Mouse (Mus musculus): ENCODE measurements at regions not wholly inside any gene's neighbourhood (a gene's known extent, or its start where the extent isn't known, plus 50 kb on each side); places are given as distances from the start of the nearest gene placed in this dataset.

GRCm38 (mm10) chr15:28081147-28081546 is 55.5 kb upstream of the Trio start:
- peak; percentile 19 for DNase-seq

GRCm38 (mm10) chr15:28082411-28082810 is 56.8 kb upstream of the Trio start:
- peak; percentile 74 for DNase-seq

DNA sequence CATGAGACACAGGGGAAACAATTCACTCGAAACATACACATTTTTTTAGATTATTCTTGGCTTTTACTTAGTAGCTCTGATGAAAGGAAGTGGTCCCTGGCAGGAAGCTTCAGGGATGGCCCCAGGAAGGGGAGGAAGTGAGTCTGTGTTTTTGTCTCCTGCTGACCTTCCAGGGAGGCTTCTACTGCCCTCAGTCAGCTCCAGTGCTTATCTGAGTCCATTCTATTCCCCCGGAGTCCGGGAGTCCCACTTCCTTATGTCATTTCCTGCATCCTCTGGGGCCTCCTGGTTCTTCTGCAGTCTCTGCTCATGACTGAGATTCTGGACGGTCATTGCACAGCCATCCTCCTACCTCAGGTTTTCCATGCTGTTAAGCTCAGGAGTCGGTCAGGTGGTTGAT is 80.3 kb upstream of the Trio start:
- DNase-seq: peak; percentile 92

DNA sequence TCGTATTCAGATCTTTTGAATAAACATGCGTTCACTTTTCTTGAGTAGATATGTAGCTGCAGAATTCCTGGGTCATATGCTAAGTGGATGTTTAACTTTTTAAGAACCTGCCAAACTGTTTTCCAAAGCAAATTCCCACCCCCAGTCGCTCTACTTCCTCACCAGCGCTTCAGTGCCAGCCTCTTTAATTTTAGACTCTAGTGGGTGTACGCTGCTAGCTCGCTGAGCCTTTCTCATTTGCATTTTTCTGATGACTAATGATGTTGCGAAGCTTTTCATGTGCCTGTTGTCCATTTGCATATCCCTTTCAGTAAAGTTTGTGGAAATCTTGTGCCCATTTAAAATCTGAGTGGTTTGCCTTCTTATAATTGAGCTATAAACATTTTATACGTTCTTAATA is 84.3 kb upstream of the Trio start:
- peak; percentile 6 for DNase-seq

- DNase-seq: no peak
Observed at GRCm38 (mm10) chr15:28113491-28113890, 87.8 kb upstream of the Trio start.

DNA sequence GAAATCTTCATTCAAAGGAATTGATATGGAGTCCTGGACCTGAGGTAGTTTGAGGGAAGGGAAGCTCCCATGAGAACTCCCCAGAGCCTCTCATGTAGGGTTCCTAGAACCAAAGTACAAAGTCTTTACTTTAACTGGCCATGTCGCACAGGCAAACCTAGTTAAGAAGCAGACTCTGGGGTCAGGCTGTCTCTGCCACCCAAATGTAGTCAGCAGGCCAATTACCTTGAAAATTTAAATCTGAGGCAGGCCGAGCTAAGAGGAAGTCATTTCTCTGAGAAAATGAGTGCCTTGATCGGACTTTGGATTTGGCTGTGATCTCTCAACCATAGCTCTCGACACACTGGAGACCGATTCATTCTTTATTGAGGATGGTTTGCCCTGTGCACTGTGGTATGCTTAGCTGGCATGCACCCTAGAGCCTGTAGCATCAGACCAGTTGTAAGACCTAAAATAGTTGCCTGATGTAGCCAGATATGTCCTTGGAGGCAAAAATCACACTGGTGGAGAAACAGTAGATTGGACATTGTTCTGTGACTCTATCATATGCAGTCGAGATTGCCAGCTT is 88.6 kb upstream of the Trio start:
- peak; percentile 61 for DNase-seq

DNA sequence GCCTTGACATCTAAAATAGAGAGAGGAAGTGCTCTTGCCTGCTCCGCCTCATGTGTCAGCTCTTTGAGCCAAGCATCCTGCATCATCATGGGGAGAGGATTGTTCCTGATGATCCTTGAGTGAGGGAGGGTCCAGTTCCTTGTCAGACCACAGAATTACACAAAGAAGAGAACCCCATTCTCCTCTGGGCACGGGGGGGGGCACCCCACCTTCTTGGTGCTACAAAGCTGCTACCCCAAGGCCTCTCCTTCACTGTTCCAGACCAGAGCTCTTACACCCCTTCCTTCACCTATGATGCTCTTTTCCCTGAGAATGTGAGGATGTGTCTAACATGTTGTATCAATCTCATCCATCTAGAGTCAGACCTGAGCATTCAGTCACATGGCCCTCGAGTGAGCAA is 76.7 kb upstream of the Dnah5 start:
- DNase-seq: peak; percentile 76

GRCm38 (mm10) chr15:28129536-28129935 is 74.0 kb upstream of the Dnah5 start:
- peak; percentile 19 for DNase-seq

DNA sequence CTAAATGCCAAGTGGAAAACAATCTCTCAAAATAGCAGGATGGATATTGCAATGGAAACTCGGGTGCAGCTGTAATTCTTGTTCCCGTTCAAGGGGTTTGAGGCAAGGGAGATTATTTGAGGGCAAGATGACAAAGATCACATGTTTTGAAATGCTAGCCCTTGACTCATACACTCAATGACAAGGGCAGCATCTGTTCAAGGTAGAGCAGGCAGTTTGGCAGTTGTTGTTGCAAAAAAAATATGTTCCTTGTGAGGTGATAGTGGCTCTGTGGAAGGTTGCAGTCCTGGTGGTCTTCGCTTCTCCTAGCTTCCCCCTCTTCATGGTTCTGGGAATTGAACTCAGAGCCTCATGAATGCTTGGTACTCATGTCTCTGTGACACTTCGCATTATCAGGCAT is 72.0 kb upstream of the Dnah5 start:
- DNase-seq: peak; percentile 37

- DNase-seq: peak; percentile 63
Observed at GRCm38 (mm10) chr15:28133171-28133810, 70.3 kb upstream of the Dnah5 start.

DNA sequence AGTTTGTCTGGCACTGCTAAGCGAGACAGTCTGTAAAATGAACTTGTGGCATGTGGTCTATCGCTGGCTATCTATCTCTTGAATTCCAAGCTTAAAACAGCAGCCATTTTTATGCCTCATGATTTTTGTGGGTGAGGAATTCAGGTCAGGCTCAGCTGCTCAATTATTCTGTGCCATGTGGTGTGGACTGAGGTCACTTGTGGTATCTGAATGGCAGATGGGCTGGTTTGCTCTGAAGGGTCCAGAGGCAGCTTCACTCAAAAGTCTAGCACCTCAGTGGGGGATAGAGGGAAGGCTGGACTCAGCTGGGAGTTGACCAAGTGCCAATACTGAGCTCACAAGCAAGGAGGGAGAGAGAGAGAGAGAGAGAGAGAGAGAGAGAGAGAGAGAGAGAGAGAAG is 69.3 kb upstream of the Dnah5 start:
- DNase-seq: peak; percentile 70

GRCm38 (mm10) chr15:28138806-28139205 is 64.7 kb upstream of the Dnah5 start:
- DNase-seq: peak; percentile 36

DNA sequence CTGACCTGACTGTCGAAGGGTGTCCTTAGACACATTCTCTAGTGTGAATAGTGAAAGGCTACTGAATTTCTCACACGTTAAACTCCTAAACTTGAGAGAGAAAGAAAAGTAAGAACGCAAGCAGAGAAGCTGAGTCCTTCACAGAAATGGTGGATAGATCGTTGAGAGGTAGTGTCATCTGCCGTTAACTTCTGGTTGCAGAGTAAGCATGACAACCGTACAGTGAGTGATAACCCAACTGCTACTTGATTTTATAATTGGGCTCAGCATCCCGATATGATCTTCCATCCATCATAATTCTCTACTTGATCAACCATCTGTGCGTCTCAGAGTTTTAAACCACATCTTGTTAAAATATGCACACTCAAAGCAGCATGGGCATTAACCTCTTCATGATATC is 63.3 kb upstream of the Dnah5 start:
- no peak for DNase-seq

- DNase-seq: peak; percentile 28
Observed at GRCm38 (mm10) chr15:28141345-28141744, 62.2 kb upstream of the Dnah5 start.

GRCm38 (mm10) chr15:28144217-28144616 is 59.3 kb upstream of the Dnah5 start:
- peak; percentile 57 for DNase-seq

DNA sequence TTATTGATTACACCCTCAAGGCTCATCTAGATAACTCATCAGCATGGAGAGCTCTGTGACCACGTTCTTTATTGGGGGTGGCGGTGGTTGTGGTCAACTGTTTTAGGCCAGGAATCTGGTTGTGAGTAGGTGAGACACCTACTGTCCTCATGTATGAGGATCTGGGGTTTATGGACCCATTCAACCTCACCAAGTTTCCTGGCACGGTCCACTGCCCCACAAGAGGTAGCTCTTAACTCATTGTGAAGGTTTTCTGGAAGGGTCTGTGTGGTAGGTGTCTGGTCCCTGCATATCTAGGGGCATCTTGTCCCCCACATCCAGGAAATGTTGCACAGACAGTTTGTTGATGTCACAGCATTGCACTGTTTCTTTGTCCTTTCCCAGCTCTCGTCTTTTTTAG is 58.7 kb upstream of the Dnah5 start:
- DNase-seq: peak; percentile 55

DNA sequence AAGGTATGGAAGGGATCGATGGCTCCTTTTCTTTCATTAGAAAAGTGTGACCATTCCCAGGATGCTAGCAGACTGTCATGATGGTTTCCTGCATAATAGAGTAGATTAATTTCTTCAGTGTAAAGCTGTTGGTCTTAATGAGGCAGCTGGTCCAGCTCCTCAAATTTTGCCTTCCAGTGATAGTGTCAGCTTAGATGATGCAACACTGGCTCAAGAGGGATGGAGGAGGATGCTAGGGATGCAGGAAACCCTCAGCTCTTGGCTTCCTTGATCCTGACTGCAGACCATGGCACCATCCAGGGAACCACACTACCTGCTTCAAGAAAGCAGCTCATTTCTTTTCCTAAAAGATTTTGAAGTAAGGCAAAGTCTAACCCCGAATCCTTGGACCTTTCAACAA is 51.9 kb upstream of the Dnah5 start:
- peak; percentile 54 for DNase-seq
